Mouse (Mus musculus): Measurements from ENCODE around the gene Foxs1. TPM values are rescaled to one million over a fixed set of nuclear protein-coding genes. Genes with fewer than 3 reads are reported as not detected.

Foxs1 gene
- 3.5 and 4.9 TPM in 2 replicates for polyA plus RNA-seq (2014; fragmentation: Nextera tagmentation; extraction: Ambion mirVana)

DNA sequence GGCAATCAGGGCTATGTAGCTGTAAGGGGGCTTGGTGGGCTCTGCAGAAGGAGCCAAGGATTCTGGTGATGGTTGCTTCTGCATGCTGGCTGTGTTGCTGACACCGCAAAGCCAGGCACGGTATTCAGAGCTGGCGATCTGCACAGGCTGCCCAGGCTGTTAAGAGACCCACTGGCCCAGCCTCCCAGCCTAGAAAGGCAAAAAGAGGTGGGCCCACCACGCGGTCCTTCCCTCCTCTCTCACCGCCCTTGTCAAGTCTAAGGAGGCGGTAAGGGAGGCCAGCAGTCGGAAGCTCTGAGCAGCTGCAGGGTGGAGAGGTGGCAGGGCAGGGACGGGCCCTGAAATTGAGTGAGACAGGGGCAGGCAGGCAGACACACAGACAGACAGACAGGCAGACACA is at the start of gene Foxs1:
Foxs1 (minus strand) TSS at position 161 of the 400 bp plus-strand sequence.
- 27% methylated on average over 9 of the region's 9 CpGs for WGBS
- no peak for DNase-seq (ENCODE audit: low spot score)

DNA sequence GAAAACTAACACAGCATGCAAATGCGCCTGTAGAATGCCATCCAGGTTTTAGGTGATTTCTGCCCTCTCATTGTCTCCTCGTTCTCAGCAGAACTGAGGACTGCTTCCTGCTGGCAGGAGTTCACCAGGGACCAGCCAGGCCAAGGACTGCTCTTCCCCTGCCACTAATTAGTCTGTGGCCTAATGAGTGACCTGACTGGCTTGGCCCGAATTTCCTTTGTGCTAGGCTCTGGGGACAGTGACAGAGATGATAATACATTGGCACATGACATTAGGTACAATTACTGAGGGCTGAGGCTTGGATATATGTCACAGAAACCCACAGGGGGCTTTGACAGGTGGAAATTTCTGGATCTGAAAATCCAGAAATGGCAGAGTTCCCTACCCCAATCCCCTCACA is 44.0 kb upstream of the Foxs1 start:
- Histone ChIP-seq H3K4me1 (replicated peaks; ENCODE audit: control insufficient read depth, insufficient read depth, low read length) (no peaks in the 10 kb centered on the region), H3K9ac (no peak overlapping the region), H3K4me2 (replicated peaks) (no peak overlapping the region), H3K27me3 (ENCODE audit: control insufficient read depth, insufficient read depth, low read length) (no peaks in the 10 kb centered on the region), H3K36me3 (replicated peaks; ENCODE audit: control insufficient read depth, insufficient read depth) (no peaks in the 10 kb centered on the region), H3K9me3 (ENCODE audit: control insufficient read depth, low read length) (no peaks in the 10 kb centered on the region), H3K27ac (no peak overlapping the region), H3K4me3 (replicated peaks; ENCODE audit: low read length) (no peak overlapping the region)
- ATAC-seq (ENCODE audit: low FRiP score) = no peak
- DNase-seq (ENCODE audit: low spot score) = no peak
- 58% methylated on average over 3 of the region's 3 CpGs for WGBS

More for the DNA sequence above, at the start of gene Foxs1:
- Histone ChIP-seq H3K27ac (no peak within 1 kb of the TSS), H3K27me3 (ENCODE audit: control insufficient read depth, insufficient read depth, low read length) (no peaks in the 10 kb centered on the region), H3K9ac (no peak within 1 kb of the TSS), H3K9me3 (ENCODE audit: control insufficient read depth, low read length) (no peaks in the 10 kb centered on the region), H3K4me3 (replicated peaks; ENCODE audit: low read length) (no peak within 1 kb of the TSS), H3K36me3 (replicated peaks; ENCODE audit: control insufficient read depth, insufficient read depth) (no peaks in the 10 kb centered on the region), H3K4me2 (replicated peaks) (no peak within 1 kb of the TSS), H3K4me1 (replicated peaks; ENCODE audit: control insufficient read depth, insufficient read depth, low read length) (no peaks in the 10 kb centered on the region)
- no peak for ATAC-seq (ENCODE audit: low FRiP score)

DNA sequence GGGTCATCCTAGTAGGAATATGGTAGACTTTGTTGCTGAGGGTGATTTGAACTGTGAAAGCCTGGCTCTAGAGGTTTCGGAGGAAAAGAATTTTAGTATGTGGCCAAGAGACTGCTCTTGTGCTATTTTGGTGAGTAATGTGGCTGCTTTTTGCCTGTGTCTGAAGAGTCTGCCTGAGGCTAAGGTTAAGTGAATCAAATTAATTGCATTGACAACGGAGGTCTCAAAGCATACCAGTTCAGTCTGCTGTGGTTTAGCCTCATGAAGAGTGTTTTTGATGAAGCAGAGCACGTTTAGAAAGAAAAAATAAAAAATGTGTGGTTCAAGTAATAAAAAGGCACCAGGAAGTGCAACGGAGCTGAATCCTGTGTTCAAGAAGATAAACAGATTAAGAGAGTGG is 32.5 kb upstream of the Foxs1 start:
- no peak for ATAC-seq (ENCODE audit: low FRiP score)
- Histone ChIP-seq H3K36me3 (replicated peaks; ENCODE audit: control insufficient read depth, insufficient read depth) (no peaks in the 10 kb centered on the region), H3K9ac (no peak overlapping the region), H3K27me3 (ENCODE audit: control insufficient read depth, insufficient read depth, low read length) (no peaks in the 10 kb centered on the region; the same call in 1 of the 2 replicates), H3K4me2 (replicated peaks) (no peak overlapping the region), H3K4me3 (replicated peaks; ENCODE audit: low read length) (no peak overlapping the region), H3K27ac (no peak overlapping the region), H3K9me3 (ENCODE audit: control insufficient read depth, low read length) (no peaks in the 10 kb centered on the region), H3K4me1 (replicated peaks; ENCODE audit: control insufficient read depth, insufficient read depth, low read length) (0 out of 2 replicates have a peak, but pooled peaks cover 4% of the 10 kb centered on the region)
- DNase-seq (ENCODE audit: low spot score) = no peak
- 76% methylated on average over 4 of the region's 4 CpGs for WGBS

DNA sequence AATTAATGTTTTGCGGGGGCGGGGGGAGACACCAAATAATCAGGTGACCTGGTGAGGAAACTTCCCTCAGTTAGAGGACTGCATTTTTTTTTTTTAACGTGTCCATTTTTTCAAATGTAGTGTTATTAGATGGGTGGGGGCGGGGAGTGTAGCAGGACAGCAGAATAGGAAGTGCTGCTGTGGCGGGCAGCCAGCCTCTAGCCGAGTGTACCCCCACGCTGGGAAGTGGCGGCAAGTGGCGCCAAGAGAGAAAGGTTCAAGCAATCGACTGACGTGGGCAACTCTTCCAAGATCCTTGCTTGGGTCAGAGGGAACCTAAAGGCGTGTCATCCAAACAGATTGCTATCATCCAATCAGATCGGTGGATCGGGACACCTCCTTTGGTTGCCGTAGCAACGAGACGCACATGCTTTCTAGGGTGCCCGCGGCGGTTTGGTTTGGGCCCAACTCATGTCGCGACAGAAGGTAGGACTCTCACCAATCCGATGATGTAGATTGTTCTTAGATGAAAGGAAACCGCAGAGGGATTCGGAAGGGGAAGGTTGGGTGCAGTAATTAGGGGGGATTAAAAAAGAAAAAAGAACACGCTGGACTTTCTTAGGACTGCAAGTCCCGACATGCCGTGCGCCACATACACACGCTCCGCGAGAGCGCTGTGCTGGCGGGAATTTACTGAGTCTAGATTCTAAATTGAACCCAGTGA is 29.2 kb upstream of the Foxs1 start, which contains the start of gene Ttll9:
Ttll9 (plus strand) TSS at position 395 of the 703 bp plus-strand sequence.
- peak within 1 kb of the TSS; percentile 30 for H3K4me3 ChIP-seq (replicated peaks; ENCODE audit: low read length)

DNA sequence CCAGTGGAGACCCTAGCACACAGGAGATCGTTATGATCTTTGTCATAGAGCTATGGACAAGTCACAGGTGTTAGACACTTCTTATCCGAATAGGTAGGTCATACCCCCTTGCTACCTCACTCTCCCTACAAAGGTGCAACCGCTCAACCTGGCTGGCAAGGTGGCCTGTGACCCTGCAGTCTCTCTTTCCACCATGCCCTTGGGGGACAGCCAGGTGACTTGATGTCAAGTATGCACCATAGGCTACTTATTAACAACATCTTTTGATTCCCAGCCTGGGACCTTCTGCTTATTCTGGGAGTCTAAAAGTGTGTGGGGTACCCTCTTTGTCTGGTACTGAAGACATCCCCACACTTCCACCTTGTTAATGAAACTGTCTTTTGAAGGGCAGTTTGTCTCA is 25.1 kb upstream of the Foxs1 start:
- Histone ChIP-seq H3K27ac (no peak overlapping the region), H3K9me3 (ENCODE audit: control insufficient read depth, low read length) (no peaks in the 10 kb centered on the region), H3K4me1 (replicated peaks; ENCODE audit: control insufficient read depth, insufficient read depth, low read length) (0 out of 2 replicates have a peak, but pooled peaks cover 4% of the 10 kb centered on the region), H3K4me2 (replicated peaks) (no peak overlapping the region), H3K27me3 (ENCODE audit: control insufficient read depth, insufficient read depth, low read length) (0 out of 2 replicates have a peak, but pooled peaks cover 4% of the 10 kb centered on the region), H3K9ac (no peak overlapping the region), H3K36me3 (replicated peaks; ENCODE audit: control insufficient read depth, insufficient read depth) (no peaks in the 10 kb centered on the region), H3K4me3 (replicated peaks; ENCODE audit: low read length) (no peak overlapping the region)
- no peak for DNase-seq (ENCODE audit: low spot score)
- 76% methylated on average over 3 of the region's 3 CpGs for WGBS
- no peak for ATAC-seq (ENCODE audit: low FRiP score)

More for the DNA sequence above, 29.2 kb upstream of the Foxs1 start, which contains the start of gene Ttll9:
- Histone ChIP-seq H3K27ac (no peak within 1 kb of the TSS), H3K4me2 (replicated peaks) (peak within 1 kb of the TSS; percentile 72), H3K9me3 (ENCODE audit: control insufficient read depth, low read length) (no peaks in the 10 kb centered on the region), H3K36me3 (replicated peaks; ENCODE audit: control insufficient read depth, insufficient read depth) (no peaks in the 10 kb centered on the region), H3K4me1 (replicated peaks; ENCODE audit: control insufficient read depth, insufficient read depth, low read length) (0 out of 2 replicates have a peak, but pooled peaks cover 4% of the 10 kb centered on the region), H3K9ac (peak within 1 kb of the TSS; percentile 54), H3K27me3 (ENCODE audit: control insufficient read depth, insufficient read depth, low read length) (no peaks in the 10 kb centered on the region; the same call in 1 of the 2 replicates)
- ATAC-seq (ENCODE audit: low FRiP score) = peak; percentile 93
- under 1% methylated on average over 34 of the region's 34 CpGs for WGBS
- peak; percentile 82 for DNase-seq (ENCODE audit: low spot score)

DNA sequence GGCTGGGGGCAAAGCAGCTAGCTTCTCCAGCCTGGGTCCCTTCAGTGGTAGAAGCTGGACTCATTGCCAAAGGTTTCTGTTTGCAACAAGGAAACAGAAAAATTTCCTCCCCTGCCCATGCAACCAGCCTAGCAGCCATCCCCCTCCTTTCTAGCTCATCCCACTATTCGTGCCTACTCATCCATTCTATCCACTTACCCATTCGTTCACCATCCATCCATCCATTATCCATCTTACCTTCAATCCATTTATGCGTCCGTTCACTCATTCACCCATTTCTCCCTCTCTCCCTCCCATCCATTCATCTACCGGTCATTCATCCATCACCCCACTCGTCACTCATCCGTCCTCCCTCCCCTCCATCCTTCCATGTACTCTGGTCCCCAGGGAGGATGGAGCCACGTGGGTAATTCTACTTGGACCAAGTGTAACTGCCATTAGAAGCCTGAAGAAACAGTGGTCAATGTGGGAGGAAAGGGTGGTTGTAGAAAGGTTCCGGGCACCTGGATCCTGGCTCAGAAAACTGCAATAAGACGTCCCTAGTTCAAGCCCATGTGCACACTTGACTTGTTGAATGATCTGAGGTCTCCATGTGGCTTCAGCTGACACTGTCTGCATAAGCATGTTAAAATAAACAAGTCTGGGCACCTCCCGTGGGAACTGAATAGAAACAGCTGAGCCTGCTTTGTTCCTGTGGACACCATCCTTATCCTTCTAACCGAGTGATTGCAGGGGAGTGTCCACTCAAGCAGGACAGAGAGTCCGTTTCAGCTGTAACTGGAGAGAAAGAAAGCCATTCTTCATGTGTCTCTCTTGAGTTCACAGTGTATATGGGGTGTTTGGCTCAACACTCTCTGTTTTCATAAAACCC is 19.1 kb upstream of the Foxs1 start:
- H3K27ac ChIP-seq = peak overlapping the region; percentile 80
- peaks cover 10% of the 10 kb centered on the region; the same call in 1 of the 2 replicates for H3K27me3 ChIP-seq (ENCODE audit: control insufficient read depth, insufficient read depth, low read length)
- H3K9ac ChIP-seq = peak overlapping the region; percentile 89
- H3K36me3 ChIP-seq (replicated peaks; ENCODE audit: control insufficient read depth, insufficient read depth) = no peaks in the 10 kb centered on the region
- H3K4me1 ChIP-seq (replicated peaks; ENCODE audit: control insufficient read depth, insufficient read depth, low read length) = peaks cover 14% of the 10 kb centered on the region; the same call in 1 of the 2 replicates
- peak overlapping the region; percentile 96 for H3K4me2 ChIP-seq (replicated peaks)
- DNase-seq (ENCODE audit: low spot score) (peak; percentile 42), ATAC-seq (ENCODE audit: low FRiP score) (peak; percentile 59)
- no peaks in the 10 kb centered on the region for H3K9me3 ChIP-seq (ENCODE audit: control insufficient read depth, low read length)
- peak overlapping the region; percentile 75 for H3K4me3 ChIP-seq (replicated peaks; ENCODE audit: low read length)
- WGBS = 9% methylated on average over 13 of the region's 13 CpGs

DNA sequence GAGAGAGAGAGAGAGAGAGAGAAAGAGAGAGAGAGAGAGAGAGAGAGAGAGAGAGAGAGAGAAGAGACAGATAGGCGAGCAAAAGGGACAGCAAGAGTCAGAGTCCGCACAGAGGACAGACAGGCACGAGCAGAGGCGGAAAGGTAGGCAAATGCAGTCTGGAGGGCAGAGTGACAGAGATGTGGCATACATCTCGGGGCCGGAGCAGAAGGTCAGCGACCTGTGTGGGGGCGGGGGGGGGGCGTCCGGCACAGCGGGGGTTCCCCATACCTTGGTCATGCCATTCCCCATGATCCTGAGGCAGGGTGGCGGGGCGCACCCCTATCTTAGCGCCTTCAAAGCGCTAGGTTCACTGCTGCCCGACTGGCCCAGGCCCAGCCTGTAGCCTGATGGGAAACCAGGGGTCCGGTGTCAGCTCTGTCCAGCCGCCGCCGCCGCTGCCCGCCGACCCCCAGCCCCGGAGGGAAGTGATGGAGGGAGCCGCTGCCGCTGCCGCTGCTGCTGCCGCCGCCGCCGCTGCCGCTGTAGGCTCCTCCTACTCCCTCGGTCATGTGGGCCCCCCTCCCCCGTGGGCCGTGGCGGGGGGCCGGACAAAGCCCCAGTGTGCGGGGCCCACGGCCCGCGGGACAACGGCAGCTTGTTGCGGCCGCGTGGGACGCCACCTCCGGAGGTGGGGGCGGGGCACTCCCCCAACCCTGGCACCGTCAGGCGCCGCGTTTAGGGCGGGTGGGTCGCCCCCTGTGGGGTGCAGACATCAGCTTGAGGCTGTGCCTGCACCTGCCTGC is 18.2 kb upstream of the Foxs1 start, which contains the start of gene Dusp15:
Dusp15 (minus strand) TSS at position 634 of the 785 bp plus-strand sequence.
- Histone ChIP-seq H3K4me2 (replicated peaks) (peak within 1 kb of the TSS; percentile 96), H3K27me3 (ENCODE audit: control insufficient read depth, insufficient read depth, low read length) (peaks cover 10% of the 10 kb centered on the region; the same call in 1 of the 2 replicates), H3K27ac (peak within 1 kb of the TSS; percentile 80), H3K9ac (peak within 1 kb of the TSS; percentile 89), H3K4me1 (replicated peaks; ENCODE audit: control insufficient read depth, insufficient read depth, low read length) (peaks cover 14% of the 10 kb centered on the region; the same call in 1 of the 2 replicates), H3K36me3 (replicated peaks; ENCODE audit: control insufficient read depth, insufficient read depth) (no peaks in the 10 kb centered on the region), H3K4me3 (replicated peaks; ENCODE audit: low read length) (peak within 1 kb of the TSS; percentile 75), H3K9me3 (ENCODE audit: control insufficient read depth, low read length) (no peaks in the 10 kb centered on the region)
- WGBS = 2% methylated on average over 41 of the region's 54 CpGs
- ATAC-seq (ENCODE audit: low FRiP score) = peak; percentile 84
- peak; percentile 65 for DNase-seq (ENCODE audit: low spot score)

DNA sequence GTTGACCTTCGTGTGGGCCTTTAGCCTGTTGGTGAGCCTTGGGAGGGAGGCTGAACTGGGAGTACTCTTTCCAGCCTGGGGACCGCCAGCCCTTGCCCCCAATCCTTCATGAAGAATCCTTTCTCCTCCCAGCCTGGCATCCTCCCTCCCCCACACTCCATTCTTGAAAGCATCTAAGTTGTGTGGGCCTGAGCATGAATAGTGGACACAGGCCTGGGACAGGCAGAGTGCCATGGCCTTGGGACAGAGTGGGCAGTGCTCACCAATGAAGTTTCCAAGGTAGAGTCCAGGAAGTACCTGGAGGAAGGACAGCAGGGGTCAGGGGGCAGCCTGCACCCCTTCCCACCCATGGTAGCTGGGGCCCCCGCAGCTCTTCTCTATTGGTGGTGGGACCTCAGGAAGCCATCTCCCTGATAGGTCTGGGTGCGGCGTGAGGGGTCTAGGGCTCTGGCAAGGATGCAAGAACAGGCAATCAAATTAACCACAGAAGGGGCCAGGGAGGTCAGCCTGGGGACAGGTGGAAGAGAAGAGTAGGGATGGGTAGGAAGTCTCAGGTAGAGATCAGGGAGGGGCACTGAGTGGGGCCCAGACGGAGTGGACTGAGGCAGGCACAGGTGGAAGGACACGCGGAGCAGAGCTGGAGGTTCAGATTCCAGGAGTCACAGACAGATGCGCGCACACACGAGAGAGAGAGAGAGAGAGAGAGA is 17.5 kb upstream of the Foxs1 start:
- ATAC-seq (ENCODE audit: low FRiP score) (0 out of 2 replicates have a peak, but pooled peaks have one; percentile 9), DNase-seq (ENCODE audit: low spot score) (no peak)
- peak overlapping the region; percentile 96 for H3K4me2 ChIP-seq (replicated peaks)
- peak overlapping the region; percentile 89 for H3K9ac ChIP-seq
- 40% methylated on average over 11 of the region's 11 CpGs for WGBS
- H3K27me3 ChIP-seq (ENCODE audit: control insufficient read depth, insufficient read depth, low read length) = peaks cover 18% of the 10 kb centered on the region
- H3K4me3 ChIP-seq (replicated peaks; ENCODE audit: low read length) = peak overlapping the region; percentile 75
- H3K4me1 ChIP-seq (replicated peaks; ENCODE audit: control insufficient read depth, insufficient read depth, low read length) = peaks cover 14% of the 10 kb centered on the region; the same call in 1 of the 2 replicates
- H3K36me3 ChIP-seq (replicated peaks; ENCODE audit: control insufficient read depth, insufficient read depth) = no peaks in the 10 kb centered on the region
- H3K27ac ChIP-seq = no peak overlapping the region
- H3K9me3 ChIP-seq (ENCODE audit: control insufficient read depth, low read length) = no peaks in the 10 kb centered on the region

Measured in hindbrain, embryonic 14.5 days (tissue).